Mouse (Mus musculus): ENCODE data around the gene Scgb2b15. TPM values are rescaled to one million over a fixed set of nuclear protein-coding genes. Genes with fewer than 3 reads are reported as not detected.
"Not testable (repeated sequence)": the region's sequence is repeated elsewhere in the genome, so short reads cannot be mapped to it uniquely, and the experiment has no call there.

Scgb2b15 gene
- not detected in 2 replicates for polyA plus RNA-seq (2016; fragmentation: Nextera tagmentation; extraction: Ambion mirVana)

DNA sequence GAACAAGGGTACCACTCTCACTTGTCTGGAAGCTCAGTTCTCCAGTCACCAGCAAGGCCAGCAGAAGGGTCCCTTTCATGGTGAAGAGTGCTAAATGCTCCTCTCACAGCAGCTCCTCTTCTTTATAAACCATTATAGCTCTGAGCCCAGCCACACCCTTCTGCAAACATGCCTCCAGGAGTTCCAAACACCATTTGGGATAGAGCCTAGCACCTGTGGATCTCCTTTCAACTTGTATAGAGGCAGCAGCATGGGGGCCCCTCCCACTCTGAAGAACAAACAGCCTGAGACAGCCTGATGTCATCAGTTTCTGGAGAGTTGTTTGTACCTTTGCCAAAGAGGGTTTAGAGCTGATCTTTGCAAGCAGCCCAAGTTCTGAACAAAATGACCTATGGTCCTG, at the start of gene Scgb2b15:
Gene Scgb2b15 (minus strand): TSS at position 101 of the 400 bp plus-strand sequence.
- H3K27me3 ChIP-seq (ENCODE audit: insufficient read depth, poor library complexity, severe bottlenecking); H3K4me3 ChIP-seq; H3K9me3 ChIP-seq; H3K36me3 ChIP-seq; H3K4me1 ChIP-seq (replicated peaks); DNase-seq (ENCODE audit: low spot score); H3K27ac ChIP-seq: not testable (repeated sequence)

DNA sequence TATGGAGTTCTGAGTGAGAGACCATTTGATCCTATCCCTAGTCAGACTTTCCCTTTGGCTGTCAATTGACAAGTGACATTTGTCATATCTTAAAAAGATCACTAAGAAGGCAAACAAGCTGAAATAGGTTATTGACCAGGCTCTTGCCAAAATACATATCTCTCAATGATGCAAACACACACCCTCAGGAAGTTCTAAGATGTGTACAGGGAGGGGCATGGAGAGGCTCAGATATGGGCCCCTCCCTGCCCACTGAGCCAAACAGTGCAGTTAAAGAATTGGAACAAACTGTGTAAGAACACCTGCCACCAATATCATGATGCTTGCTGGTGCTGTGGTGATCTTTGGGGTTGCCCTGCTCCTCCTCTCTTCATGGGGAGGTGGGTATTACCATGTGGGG, 6.8 kb upstream of the Scgb2b15 start, which contains the start of gene Scgb1b15:
Gene Scgb1b15 (plus strand): TSS at position 301 of the 400 bp plus-strand sequence.
- not testable (repeated sequence) for DNase-seq (ENCODE audit: low spot score); H3K4me1 ChIP-seq (replicated peaks)

More for the DNA sequence above, 6.8 kb upstream of the Scgb2b15 start, which contains the start of gene Scgb1b15:
- not testable (repeated sequence) for H3K9me3 ChIP-seq; H3K27me3 ChIP-seq (ENCODE audit: insufficient read depth, poor library complexity, severe bottlenecking); H3K27ac ChIP-seq; H3K4me3 ChIP-seq; H3K36me3 ChIP-seq

Other genes with a start within 250 kb of the Scgb2b15 start
- gene Scgb1b15, start 6.9 kb upstream of the Scgb2b15 start, polyA plus RNA-seq (2016; fragmentation: Nextera tagmentation; extraction: Ambion mirVana) = not detected in 2 replicates
- gene Scgb2b17, start 226.9 kb upstream of the Scgb2b15 start, polyA plus RNA-seq (2016; fragmentation: Nextera tagmentation; extraction: Ambion mirVana) = not detected in 2 replicates
- gene Scgb1b17, start 233.8 kb upstream of the Scgb2b15 start, polyA plus RNA-seq (2016; fragmentation: Nextera tagmentation; extraction: Ambion mirVana) = not detected in 2 replicates

Measured in hindbrain, embryonic 10.5 days (tissue).